Mouse (Mus musculus): ENCODE results near the gene Slc44a3. TPM values are rescaled to one million over a fixed set of nuclear protein-coding genes. Genes with fewer than 3 reads are reported as not detected.
A peak's percentile ranks its signal among the peaks of the same experiment; 100 is the strongest.
"Not testable (repeated sequence)": the region's sequence is repeated elsewhere in the genome, so short reads cannot be mapped to it uniquely, and the experiment has no call there.

The Slc44a3 gene
- total RNA-seq, 2 experiments from 2014 or later, result 0.10 to 0.24 TPM

DNA sequence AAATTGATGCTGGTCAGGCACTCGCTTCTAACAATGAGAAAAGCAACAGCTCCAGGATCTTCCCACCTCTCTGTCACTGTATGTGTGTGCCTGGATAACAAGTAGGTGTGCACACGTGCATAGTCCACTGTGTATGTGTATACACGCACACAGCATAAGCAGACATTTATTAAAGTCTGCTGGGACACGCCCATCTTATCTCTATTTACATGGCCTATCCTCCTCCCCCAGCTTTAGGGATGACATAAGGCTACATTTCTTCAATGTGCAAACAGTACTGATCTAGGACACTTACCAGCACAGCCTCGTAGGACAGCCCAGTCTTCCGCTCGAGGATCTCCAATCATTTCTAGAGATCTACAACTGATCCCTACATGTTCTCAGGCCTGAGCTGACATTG lies 24.1 kb upstream of the Slc44a3 start:
- DNase-seq, result no peak
- intact Hi-C loops (cut with DNase I), result no loop called here

DNA sequence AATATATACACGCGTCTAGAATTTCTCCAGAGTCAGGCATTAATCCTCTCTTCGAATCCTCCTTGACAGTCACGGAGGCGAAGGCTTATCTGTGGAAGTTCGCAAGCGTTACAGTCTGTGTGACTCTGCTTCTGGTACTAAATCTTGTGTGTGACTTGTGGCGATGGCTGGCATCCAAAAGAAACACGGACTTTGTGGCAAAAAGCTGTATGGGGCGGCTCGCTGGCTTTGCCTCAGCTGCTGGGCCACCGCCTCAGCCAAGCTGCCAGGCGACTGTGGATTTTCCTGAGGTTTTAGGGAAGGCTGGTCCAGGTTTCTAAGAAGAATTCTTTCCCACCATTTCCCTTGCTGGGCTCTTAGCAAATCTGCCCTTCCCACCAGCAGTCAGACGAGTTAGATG lies 21.1 kb upstream of the Slc44a3 start:
- no peak for DNase-seq
- intact Hi-C loops (cut with DNase I), result no loop called here

DNA sequence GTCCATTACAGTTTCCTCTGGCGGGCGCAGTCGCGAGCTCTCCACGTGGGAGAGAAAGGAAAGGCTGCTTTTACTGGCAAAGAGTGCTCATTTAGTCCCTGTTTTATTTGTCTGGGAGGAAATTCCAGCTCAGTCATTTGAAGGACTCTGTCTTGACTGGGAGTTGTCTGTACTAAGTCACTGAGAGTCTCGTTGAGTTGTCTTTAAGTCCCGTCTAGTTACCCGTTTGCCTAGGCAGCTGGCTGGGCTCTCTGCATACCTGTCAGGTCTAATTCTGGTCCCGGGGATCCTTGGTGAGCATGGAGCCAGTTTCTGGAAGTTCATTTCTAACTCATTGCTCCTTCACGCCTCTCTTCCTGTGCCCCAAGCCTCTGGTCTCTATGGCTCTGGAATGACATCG lies 20.5 kb upstream of the Slc44a3 start:
- no peak for DNase-seq
- intact Hi-C loops (cut with DNase I), result no loop called here

DNA sequence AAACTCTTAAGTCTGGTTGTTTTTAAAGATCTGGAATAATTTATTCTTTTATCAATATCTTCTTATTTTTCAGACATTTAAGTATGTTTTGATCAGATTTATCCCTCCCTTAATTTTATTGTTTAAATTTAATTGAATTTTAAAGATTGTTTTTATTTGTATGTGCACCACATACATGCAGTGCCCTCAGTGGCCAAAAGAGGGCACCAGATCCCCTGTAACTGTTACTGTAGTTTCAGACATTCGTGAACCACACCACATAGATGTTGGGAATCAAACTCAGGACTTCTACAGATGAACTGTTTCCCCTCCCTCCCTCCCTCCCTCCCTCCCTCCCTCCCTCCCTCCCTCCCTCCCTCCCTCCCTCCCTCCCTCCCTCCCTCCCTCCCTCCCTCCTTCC lies 18.2 kb upstream of the Slc44a3 start:
- intact Hi-C loops (cut with DNase I), result no loop called here
- DNase-seq, result peak; percentile 53 to 68

DNA sequence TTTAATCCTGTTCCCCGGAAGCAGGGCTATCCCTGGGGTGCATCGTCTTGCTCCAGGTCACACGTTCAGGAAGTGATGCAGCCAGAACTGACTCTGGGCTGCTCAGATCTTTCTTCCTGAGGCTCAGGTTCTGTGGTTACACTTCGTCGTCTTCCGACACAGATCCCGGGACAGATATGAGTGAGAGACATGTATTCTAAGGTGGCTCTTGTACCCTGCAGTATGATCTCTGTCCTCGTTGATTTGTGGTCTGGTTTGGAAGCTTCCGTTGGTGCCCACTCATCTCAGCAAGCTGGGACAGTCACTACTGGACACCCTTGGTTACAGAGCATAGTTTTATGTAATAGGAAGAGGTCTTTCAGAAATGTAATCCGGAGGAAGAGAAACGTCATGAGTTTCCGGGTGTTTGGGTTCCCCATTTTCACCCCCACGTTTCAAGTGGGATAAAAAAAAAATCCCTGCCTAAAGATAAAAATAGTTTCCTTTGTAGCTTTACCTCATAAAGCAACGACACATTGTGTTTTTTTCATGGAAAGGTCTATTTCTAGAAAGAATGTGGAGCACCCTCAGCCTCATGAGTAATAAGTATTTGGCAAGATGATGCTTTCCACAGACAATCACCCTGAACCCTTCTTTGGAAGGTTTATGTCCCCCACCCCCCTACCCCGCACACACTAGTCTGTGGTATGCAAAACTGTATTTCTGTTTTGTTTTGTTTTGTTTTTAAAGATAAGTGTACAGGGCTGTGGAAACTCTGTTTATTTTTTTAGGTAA lies 15.8 kb upstream of the Slc44a3 start:
- no peak for DNase-seq
- intact Hi-C loops (cut with DNase I), result loop anchor here (5.0 kb wide), 1 partner anchor 89 kb away; no protein-coding TSS in a partner anchor

DNA sequence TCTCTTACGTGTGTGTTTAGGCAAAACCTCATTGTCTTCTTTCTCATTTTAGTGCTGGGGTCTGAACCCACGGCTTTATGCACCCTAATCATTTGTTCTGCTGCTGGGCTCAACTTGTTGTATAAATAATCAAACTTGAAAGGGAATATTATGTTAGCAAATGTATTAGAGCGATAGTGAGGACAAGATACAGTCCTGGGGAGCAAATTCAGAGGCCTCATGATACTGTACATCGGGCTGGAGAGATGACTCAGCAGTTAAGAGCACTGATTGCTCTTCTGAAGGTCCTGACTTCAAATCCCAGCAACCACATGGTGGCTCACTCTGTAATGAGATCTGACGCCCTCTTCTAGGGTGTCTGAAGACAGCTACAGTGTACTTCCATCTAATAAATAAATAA lies 8.4 kb upstream of the Slc44a3 start:
- intact Hi-C loops (cut with DNase I), result no loop called here
- DNase-seq, result no peak

DNA sequence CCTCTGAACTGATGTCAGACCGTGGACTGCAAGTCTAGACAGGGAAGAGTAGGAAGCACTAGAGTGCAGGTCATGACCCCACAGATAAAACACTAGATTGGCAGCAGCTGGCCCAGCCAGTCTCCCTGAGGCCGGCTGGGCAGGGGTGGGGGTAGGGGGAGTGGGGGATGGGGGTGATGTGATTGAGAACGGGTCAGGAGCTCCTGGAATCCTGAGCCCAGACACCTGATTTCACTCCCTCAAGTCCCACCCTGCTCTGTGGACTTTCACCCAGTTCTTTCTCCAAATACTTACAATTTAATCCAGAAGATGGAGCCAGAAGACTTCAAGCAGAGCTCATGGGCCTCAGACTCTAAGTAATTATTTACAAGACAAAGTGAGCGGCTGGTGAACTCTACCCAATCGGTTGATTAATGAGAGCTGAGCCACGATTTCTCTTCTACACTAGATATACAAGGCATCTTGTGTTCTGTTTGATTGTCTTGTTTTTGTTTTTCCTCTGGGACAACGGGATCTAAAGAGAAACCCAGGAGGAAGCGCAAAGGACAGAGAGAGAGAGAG lies 7.7 kb upstream of the Slc44a3 start:
- intact Hi-C loops (cut with DNase I), result loop anchor here (10.0 kb wide), 1 partner anchor 335 kb away; no protein-coding TSS in a partner anchor
- no peak for DNase-seq

DNA sequence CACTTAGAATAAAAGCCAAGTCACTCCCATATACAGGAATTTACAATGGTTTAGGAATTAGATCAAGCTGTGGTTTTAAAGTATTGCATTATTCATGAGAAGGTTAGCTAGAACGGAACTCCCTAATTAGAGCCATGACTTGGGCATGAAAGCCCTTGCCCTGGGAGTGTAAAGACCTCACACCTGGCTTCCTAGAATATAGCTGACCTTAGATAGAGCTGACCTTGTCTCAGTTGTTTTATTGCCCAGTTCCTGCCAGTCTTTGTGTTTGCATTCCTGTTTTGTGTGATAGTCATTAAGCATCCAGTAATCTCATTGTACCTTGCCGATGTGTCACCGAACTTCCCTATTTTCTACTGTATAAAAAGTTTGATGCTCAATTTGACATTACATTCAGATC lies 6.6 kb upstream of the Slc44a3 start:
- DNase-seq, result not testable (repeated sequence)
- intact Hi-C loops (cut with DNase I), result loop anchor here (10.0 kb wide), 1 partner anchor 336 kb away; no protein-coding TSS in a partner anchor

DNA sequence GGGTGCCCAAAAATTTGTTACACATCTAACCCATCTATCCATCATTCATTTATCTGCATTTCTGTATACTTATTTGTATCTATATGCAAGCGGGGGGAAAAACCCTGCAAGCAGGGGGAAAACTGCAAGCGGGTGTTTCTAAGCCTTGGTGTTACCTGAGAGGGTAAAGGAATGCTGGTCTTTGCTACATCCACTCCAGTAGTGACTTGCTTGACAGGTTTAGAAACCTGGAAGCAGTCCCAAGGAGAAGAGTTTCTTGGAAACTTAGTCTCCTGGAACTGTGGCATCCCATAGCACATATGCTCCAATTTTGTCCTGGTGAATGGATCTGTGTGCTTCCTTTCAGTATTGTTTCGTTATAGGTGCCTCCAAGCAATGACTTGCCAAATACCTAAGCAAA lies 5.8 kb upstream of the Slc44a3 start:
- intact Hi-C loops (cut with DNase I), result loop anchor here (2.0 to 10.0 kb wide), 3 partner anchors 199 to 337 kb away; no protein-coding TSS in a partner anchor
- no peak for DNase-seq

DNA sequence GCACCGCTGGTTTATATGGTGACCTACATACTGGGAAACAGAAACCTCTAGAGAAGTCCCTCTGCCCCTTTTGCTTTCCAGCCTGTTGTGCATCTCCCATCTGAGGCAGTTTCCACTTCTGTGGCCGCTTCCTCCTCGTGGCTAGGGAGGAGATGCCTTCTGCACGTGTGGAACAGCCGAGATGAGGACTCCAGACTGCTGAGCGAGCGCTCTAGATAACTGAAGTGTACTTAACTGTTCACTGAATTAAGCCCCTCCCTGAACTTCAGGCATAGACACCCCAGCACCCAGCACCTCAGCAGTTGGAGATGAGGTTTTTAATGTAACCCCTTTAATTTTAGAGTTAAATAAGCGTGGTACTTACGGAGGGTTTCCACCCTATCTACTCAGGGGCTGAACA lies 4.6 kb upstream of the Slc44a3 start:
- intact Hi-C loops (cut with DNase I), result loop anchor here (2.0 to 10.0 kb wide), 3 partner anchors 200 to 338 kb away; no protein-coding TSS in a partner anchor
- no peak for DNase-seq

DNA sequence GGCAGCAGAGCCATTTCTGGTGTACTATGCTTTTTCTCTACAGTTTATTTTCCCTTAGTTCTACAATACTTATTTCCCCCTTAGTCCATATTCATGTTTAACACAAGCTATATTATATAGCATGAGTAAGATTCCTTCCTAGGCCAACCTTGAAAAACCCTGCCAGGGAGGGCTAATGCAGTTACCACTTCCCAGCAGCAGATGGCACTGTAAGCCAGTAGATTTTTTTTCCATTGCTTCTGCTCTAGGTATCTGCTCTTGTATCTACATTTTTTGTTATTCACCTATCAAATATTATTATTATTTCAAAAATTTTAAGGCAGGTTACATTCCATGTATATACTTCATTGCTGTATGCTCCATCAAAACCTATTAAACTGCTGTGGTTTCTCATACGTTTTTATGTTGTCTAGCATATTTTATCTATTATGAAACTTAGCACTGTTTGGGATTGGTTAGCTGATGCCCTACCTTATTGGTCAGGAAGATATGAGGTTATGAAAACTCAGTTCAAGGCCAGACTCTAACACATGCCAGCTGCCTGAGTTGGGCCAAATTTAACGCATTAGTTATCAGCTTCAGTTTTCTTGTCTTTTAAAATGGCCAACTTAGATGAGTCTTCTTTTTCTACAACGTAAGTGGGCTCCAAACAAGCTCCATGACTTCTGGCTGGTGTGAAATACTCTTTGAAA lies 3.8 kb upstream of the Slc44a3 start:
- intact Hi-C loops (cut with DNase I), result loop anchor here (2.0 to 10.0 kb wide), 3 partner anchors 201 to 339 kb away; no protein-coding TSS in a partner anchor
- DNase-seq, result peak; percentile 36 to 60

DNA sequence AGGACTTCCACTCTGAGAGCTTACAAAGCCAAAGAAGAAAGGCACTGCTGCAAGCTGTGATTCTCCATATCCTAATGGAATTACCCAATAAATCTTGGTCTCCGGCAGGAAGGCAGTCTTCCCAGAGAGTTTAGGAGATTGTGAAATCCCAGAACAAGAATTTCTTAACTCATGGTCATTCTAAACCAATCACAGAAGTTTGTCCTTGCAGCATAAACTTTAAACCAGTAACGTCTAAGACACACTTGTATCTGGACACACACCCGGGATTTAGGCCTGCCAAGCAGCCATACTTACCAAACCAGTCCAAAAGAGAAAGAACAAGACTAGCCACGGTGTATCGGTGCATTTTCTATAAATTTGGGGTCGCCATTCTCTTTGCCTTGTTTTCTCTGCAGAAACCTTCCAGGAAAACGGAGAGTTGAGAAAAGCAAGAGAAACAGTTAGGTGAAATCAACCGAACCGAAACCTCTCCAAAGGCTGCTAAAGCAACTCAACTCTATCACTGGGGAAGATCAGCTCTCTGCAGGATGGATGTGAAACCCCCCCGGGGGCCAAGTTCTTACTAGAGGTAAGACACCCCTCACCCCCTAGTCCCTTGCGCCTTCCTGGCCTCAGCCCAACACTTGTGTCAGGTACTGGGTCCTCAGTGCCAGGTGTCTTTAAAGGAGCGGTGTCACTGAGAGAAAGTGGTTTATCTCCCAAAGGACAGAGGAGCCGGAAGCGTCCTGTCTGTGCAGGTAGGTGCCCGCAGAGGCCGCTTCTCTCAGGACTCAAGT lies 645 bp downstream of the Slc44a3 start:
- DNase-seq, result no peak
- intact Hi-C loops (cut with DNase I), result loop anchor here (10.0 kb wide), 1 partner anchor 343 kb away; no protein-coding TSS in a partner anchor

DNA sequence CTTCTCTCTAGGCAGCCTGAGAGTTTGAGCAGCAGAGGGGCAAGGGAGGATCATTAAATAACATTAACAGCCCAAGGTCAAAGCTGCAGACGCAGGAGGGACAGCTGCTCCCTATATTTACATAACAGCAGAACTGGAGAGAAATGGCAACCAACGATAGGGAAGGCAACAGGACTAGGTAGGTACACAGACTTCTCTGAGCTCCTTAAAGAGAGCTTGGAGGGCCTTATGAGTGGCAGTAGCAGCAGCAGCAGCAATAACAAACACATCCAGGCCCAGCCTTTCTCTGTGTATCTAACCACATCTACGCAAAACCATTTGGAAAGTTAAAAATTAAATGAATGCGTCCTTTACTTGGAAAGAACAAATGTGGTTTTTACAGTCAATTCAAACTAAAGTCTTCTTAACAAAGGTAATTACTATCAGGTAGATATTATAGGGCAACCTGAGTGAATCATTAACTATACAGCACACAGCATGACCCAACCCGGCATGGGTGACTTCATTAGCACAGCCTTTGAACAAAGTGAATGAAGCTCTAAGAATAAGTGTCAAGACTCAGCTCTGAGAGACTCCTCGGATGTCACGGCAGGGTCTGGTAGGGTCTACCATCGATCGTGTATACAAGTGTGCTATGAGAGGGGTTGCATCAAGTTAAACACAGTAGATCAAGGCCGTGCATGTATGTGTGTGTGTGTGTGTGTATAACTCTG lies 1.5 kb downstream of the Slc44a3 start:
- DNase-seq, result no peak
- intact Hi-C loops (cut with DNase I), result loop anchor here (10.0 kb wide), 1 partner anchor 344 kb away; no protein-coding TSS in a partner anchor

DNA sequence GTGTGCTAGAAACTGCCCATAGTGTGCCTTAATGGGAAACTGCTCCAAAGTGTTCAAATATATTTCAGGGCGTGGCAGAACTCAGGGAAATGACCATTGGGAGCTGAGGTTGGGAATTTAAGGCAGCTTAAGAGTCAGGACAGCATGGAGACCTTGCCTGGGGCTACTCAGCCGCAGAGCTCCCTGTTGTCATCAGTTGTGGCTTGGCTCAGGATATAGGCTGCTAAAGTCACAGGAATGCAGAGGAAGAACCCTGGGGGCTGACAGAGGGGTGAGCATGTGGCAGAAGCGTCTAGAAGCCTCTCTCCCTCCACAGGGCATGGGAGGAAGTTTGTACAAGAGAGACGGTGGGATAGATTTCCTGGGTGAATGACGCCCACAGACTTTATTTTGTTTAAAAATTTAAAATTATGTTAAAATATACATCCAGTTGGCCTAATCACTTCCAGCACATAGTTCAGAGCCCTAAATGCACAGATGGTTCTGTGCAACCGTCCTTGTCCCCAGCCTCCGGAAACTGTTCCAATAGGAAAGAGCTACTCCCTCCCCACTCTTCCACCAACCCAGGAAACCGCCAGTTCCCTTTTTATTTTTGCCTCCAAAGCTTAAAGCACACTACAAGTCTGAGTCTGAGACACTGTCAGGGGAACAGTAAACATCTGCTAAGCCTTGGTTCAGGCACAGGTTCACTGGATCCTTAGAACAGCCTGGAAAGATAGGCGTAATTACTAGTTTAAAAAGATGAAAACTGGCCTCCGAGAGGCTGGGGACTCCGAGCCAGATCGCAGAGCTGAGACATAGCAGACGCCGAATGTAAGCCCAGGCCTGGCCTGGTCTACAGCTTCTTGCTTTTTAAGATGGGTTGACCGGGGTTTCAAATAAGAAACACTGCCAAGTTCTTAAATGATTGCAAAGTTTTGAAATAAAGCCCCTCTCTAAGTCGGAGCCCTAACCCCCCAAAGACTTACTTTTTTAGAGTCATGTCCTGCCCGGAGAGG lies 5.8 kb downstream of the Slc44a3 start:
- intact Hi-C loops (cut with DNase I), result no loop called here
- peak; percentile 9 to 25 for DNase-seq

DNA sequence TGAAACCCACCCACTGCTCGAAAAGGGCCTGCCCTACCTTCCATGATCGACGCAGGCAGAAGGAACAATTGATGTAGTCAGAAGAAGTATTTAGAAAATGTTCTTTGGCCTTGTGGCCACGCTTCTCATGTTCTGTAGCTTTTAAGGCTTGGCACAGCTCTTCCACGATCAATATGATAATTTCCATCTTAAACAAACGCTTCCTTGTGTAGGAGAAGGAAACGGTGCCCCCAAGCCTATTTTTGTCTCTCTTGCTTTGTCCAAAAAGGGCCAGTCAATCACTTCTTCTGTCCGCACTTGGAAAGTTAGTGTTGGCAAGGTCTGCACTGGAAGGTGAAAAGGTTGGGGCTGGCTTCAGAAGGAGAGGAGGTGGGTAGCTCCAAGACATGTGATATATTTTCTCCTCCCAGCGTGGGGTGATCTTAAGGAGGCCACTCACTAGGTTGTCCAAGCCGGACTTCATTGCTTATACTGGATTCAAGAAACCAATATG lies 10.5 kb downstream of the Slc44a3 start:
- DNase-seq, result no peak
- intact Hi-C loops (cut with DNase I), result no loop called here

DNA sequence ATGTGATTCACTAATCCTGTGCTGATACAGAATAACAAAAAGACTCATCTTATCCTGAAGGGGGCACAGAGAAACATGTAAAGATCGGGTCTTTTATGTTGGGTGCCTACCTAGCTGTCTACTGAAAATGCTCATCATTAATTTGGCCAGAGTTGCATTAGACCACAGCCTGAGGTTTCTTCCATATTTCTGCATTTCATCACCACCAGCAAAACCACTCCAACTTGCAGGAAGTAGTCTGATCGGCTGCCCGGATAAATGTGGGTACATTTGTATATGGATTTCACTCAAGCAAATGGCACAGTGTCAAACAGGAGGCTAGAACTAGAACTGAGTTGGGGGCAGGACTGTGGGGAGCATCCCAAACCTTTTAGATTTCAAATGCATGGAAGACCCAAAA lies 11.1 kb downstream of the Slc44a3 start:
- no peak for DNase-seq
- intact Hi-C loops (cut with DNase I), result no loop called here

DNA sequence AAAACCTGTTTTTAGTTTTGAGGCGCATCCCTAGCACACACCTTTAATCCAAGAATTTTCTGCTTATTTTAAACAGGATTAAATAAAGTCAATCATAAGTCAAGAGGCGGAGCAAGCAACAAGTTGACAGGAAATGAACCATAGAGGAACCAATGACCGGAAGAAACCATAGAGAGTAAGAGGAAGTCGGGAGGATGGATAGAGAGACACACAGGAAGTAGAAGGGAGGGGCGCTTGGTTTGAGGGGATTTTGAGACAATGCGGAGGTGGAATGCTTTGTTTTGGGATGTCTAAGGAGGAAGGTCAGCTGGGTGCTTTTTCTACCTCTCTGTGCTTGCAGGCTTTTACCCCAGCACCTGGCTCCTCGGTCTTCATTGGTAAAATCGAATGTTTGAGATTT lies 15.2 kb downstream of the Slc44a3 start:
- intact Hi-C loops (cut with DNase I), result no loop called here
- no peak for DNase-seq

DNA sequence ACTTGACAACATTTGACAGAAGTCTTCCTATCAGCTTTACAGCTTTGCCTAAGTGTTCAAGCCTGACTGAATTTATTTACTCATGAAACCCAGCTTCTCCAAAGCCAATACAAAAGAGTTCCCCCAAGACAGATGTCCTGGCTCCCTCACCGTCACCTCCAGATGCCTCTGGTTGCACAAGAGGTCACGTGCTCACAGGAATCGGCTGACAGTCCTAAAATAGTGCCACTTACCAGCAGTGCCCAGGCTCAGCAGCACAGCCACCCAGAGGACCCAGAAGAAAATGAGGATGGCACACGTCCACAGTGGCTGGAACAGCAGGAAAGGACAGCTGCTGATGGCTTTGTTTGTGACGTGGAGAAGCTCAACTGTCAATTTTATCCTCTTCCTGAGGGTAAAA lies 23.1 kb downstream of the Slc44a3 start:
- DNase-seq, result peak in 1 of 2 experiments; percentile 31
- intact Hi-C loops (cut with DNase I), result no loop called here

Data from heart, postnatal 14 days (tissue).